Mouse (Mus musculus) retina, postnatal 7 days (tissue): ENCODE measurements around the gene Cdk17.

Experiments
- DNase-seq: peaks from one replicate; pipeline ENCODE4 v3.0.0-alpha.2; 2012; ENCODE audit warnings: low read depth, low spot score

The Cdk17 gene

GRCm38 (mm10) chr10:93171182-93171855, 10.6 kb downstream of the Cdk17 start:
- no peak for DNase-seq

GRCm38 (mm10) chr10:93177471-93177870, 16.8 kb downstream of the Cdk17 start:
- DNase-seq, result no peak

GRCm38 (mm10) chr10:93177874-93178273, 17.2 kb downstream of the Cdk17 start:
- DNase-seq, result no peak

- DNase-seq, result no peak
Measured at GRCm38 (mm10) chr10:93178662-93179061, 18.0 kb downstream of the Cdk17 start.

GRCm38 (mm10) chr10:93179669-93180460, 19.2 kb downstream of the Cdk17 start:
- no peak for DNase-seq

- no peak for DNase-seq
Measured at GRCm38 (mm10) chr10:93184351-93184976, 23.8 kb downstream of the Cdk17 start.

GRCm38 (mm10) chr10:93188440-93188999, 27.8 kb downstream of the Cdk17 start:
- DNase-seq, result no peak

GRCm38 (mm10) chr10:93190475-93191262, 30.0 kb downstream of the Cdk17 start:
- DNase-seq, result no peak

- DNase-seq, result no peak
Measured at GRCm38 (mm10) chr10:93197092-93197491, 36.4 kb downstream of the Cdk17 start.

GRCm38 (mm10) chr10:93198958-93199357, 38.3 kb downstream of the Cdk17 start:
- no peak for DNase-seq

GRCm38 (mm10) chr10:93201846-93202458, 41.3 kb downstream of the Cdk17 start:
- no peak for DNase-seq

GRCm38 (mm10) chr10:93205287-93205956, 44.7 kb downstream of the Cdk17 start:
- DNase-seq, result no peak

GRCm38 (mm10) chr10:93207176-93207575, 46.5 kb downstream of the Cdk17 start:
- no peak for DNase-seq

- no peak for DNase-seq
Measured at GRCm38 (mm10) chr10:93212699-93213098, 52.0 kb downstream of the Cdk17 start.

- no peak for DNase-seq
Measured at GRCm38 (mm10) chr10:93213339-93213738, 52.7 kb downstream of the Cdk17 start.

- no peak for DNase-seq
Measured at GRCm38 (mm10) chr10:93214251-93214650, 53.6 kb downstream of the Cdk17 start.

- DNase-seq, result no peak
Measured at GRCm38 (mm10) chr10:93215051-93215763, 54.5 kb downstream of the Cdk17 start.

GRCm38 (mm10) chr10:93225751-93226150, 65.1 kb downstream of the Cdk17 start:
- DNase-seq, result no peak

- no peak for DNase-seq
Measured at GRCm38 (mm10) chr10:93227921-93228320, 67.2 kb downstream of the Cdk17 start.
